Mouse (Mus musculus) forebrain, embryonic 12.5 days (tissue): ENCODE measurements at regions not wholly inside any gene's neighbourhood (a gene's known extent, or its start where the extent isn't known, plus 50 kb on each side); places are given as distances from the start of the nearest gene placed in this dataset.

Experiments
- ATAC-seq: fragments of 200-750 bp; cut with Nextera tagmentation; 2 replicates; pipeline ENCODE4 v1.8.0; 2017; ENCODE audit warnings: moderate TSS enrichment; ENCODE audit not compliant: low FRiP score
- H3K27ac ChIP-seq: fragments of 300-500 bp; sonication (generic); 2 replicates; pipeline ENCODE4 v1.5.1; 2016; ENCODE audit warnings: mild to moderate bottlenecking
- H3K27me3 ChIP-seq: fragments of 300-500 bp; sonication (generic); 2 replicates; pipeline ENCODE4 v1.6.1; 2016; ENCODE audit warnings: mild to moderate bottlenecking
- H3K36me3 ChIP-seq: fragments of 300-500 bp; sonication (generic); replicated peaks from 2 replicates; pipeline ENCODE4 v1.6.1; 2016; ENCODE audit warnings: mild to moderate bottlenecking
- H3K4me1 ChIP-seq: fragments of 300-500 bp; sonication (generic); 2 replicates; pipeline ENCODE4 v1.6.1; 2016
- H3K4me2 ChIP-seq: fragments of 300-500 bp; sonication (generic); 2 replicates; pipeline ENCODE4 v1.6.1; 2016; ENCODE audit warnings: mild to moderate bottlenecking, moderate library complexity
- H3K4me3 ChIP-seq: fragments of 300-500 bp; sonication (generic); replicated peaks from 2 replicates; pipeline ENCODE4 v1.5.1; 2016; ENCODE audit warnings: mild to moderate bottlenecking
- H3K9ac ChIP-seq: fragments of 300-500 bp; sonication (generic); 2 replicates; pipeline ENCODE4 v1.6.1; 2016; ENCODE audit warnings: mild to moderate bottlenecking
- H3K9me3 ChIP-seq: fragments of 300-500 bp; sonication (generic); 2 replicates; pipeline ENCODE4 v1.6.1; 2016
- WGBS: fragments of 180-500 bp; shearing (Covaris S2); methylation state at CpG from one replicate; pipeline ENCODE4 v1.1.7; 2016; 5-methylcytosine and 5-hydroxymethylcytosine counted together

GRCm38 (mm10) chr8:34614987-34615386 is 503.4 kb upstream of the Gm10131 start:
- H3K4me1 ChIP-seq: peaks cover 4% of the 10 kb centered on the region; the same call in 1 of the 2 replicates
- no peaks in the 10 kb centered on the region for H3K36me3 ChIP-seq
- no peaks in the 10 kb centered on the region for H3K9me3 ChIP-seq
- no peak overlapping the region for H3K27ac ChIP-seq
- H3K27me3 ChIP-seq: no peaks in the 10 kb centered on the region; the same call in 1 of the 2 replicates
- WGBS: 78% methylated on average over 4 of the region's 4 CpGs
- H3K4me2 ChIP-seq: no peak overlapping the region
- no peak overlapping the region for H3K9ac ChIP-seq
- ATAC-seq: no peak
- no peak overlapping the region for H3K4me3 ChIP-seq

DNA sequence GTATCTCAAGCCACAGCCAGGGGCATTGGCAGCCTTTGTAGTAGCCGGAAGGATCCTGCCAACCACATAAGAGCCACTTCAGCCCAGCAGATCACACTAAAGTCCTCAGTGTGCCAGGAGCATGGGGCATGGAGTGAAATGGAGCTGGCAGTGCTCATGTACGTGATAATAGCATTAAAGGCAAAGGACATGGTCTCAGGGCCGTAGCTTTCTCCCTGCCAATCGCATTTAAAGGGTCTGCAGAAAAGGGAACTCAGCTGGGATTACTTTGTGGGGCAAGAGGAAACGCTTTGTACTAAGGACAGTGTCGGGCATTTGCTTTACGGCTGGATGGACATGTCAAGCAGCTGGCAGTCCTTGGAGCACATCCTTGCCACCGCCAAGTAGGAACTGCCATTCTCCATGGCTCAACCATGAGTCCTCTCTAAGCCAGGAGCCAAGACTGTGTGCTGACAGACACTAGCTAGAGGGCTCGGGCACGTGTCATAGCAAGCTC is 502.5 kb upstream of the Gm10131 start:
- Histone ChIP-seq H3K4me1 (peaks cover 4% of the 10 kb centered on the region; the same call in 1 of the 2 replicates), H3K27ac (no peak overlapping the region), H3K4me3 (no peak overlapping the region), H3K27me3 (no peaks in the 10 kb centered on the region; the same call in 1 of the 2 replicates), H3K9ac (no peak overlapping the region), H3K36me3 (no peaks in the 10 kb centered on the region), H3K9me3 (no peaks in the 10 kb centered on the region), H3K4me2 (no peak overlapping the region)
- no peak for ATAC-seq
- 67% methylated on average over 10 of the region's 10 CpGs for WGBS

DNA sequence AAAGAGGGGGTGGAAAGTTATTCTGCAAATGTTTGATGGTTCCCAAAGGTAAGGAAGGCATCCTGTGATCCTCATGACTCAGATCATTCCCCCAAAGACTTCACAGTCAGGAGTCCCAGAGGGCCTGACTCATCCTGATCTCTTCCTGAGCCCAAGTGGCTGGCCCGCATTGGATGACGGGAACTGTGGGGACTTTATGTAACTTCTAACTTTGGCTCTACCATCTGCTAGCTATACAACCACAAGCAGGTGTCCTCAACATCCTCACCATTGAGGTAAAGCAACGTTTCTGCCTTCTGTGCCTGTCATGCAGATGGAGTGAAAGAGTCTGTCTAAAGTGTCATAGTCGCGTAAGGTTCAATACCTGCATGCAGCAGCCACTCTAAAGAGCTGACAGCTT is 501.6 kb upstream of the Gm10131 start:
- Histone ChIP-seq H3K9me3 (no peaks in the 10 kb centered on the region), H3K4me2 (no peak overlapping the region), H3K4me1 (peaks cover 2% of the 10 kb centered on the region; the same call in 1 of the 2 replicates), H3K27me3 (no peaks in the 10 kb centered on the region; the same call in 1 of the 2 replicates), H3K4me3 (no peak overlapping the region), H3K36me3 (no peaks in the 10 kb centered on the region), H3K27ac (no peak overlapping the region), H3K9ac (no peak overlapping the region)
- 86% methylated on average over 5 of the region's 5 CpGs for WGBS
- no peak for ATAC-seq

DNA sequence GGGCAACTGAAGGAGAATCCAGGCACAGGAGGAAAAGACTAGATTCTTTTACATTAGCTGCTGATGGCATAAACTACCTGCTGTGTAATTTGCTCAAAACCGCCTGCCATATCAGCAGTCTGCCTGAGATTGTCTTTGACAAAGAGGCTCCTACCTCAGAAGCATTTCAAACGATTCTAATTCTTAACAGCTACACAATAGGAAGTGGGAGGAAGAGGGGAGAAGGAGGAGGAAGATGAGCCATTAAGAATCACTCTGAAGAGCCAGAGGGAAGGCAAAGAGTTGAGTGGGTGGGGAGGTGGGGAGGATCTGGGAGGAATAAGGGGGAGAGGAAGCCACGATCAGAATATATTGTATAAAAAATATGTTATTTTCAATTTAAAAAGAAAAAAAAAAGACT is 500.9 kb upstream of the Gm10131 start:
- H3K4me3 ChIP-seq: no peak overlapping the region
- H3K4me2 ChIP-seq: no peak overlapping the region
- WGBS: 67% methylated on average over 3 of the region's 3 CpGs
- no peaks in the 10 kb centered on the region; the same call in 1 of the 2 replicates for H3K27me3 ChIP-seq
- ATAC-seq: no peak
- H3K36me3 ChIP-seq: no peaks in the 10 kb centered on the region
- no peaks in the 10 kb centered on the region for H3K9me3 ChIP-seq
- H3K27ac ChIP-seq: no peak overlapping the region
- no peak overlapping the region for H3K9ac ChIP-seq
- H3K4me1 ChIP-seq: no peaks in the 10 kb centered on the region

DNA sequence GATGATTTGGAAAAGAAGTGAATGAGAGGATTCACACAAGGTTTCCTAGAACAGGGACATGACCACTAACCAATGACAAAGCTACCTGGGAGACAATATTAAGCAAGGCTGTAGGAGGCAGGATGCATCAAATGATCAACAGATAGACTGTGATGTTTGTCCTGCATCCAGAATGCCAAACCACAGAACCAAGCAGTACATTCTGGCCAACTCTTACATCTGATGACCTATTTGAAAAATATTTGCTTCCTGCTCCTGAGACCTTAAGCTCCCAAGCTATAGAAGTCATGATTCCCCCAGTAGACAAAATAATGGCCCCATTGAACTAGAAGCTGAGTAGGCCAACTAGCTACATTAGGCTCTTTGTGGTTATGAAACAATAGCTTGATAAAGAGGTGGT is 498.6 kb upstream of the Gm10131 start:
- Histone ChIP-seq H3K4me2 (no peak overlapping the region), H3K9me3 (no peaks in the 10 kb centered on the region), H3K9ac (no peak overlapping the region), H3K36me3 (no peaks in the 10 kb centered on the region), H3K4me1 (no peaks in the 10 kb centered on the region), H3K4me3 (no peak overlapping the region), H3K27ac (no peak overlapping the region), H3K27me3 (no peaks in the 10 kb centered on the region; the same call in 1 of the 2 replicates)
- ATAC-seq: no peak

DNA sequence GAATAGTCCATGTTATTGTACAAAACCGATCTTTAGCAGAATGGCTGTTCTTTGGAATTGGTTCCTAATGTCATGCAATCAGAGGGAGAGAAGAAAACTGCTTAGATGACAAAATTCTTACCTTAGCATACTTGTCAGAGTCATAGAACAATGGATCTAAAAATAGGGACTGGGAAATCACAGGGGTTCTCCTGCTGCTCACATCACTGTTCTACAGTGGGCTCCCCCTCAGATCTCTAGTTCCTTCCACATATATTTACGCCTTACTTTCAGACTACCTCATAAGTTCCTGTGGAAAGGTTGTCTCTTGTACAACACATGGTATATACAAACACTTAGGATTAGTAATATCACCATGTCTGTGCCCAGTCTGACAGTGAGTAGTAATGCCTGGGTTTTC is 495.9 kb upstream of the Gm10131 start:
- ATAC-seq: no peak
- H3K4me2 ChIP-seq: no peak overlapping the region
- H3K36me3 ChIP-seq: no peaks in the 10 kb centered on the region
- no peak overlapping the region for H3K4me3 ChIP-seq
- H3K27me3 ChIP-seq: no peaks in the 10 kb centered on the region
- no peak overlapping the region for H3K9ac ChIP-seq
- H3K9me3 ChIP-seq: no peaks in the 10 kb centered on the region
- H3K27ac ChIP-seq: no peak overlapping the region
- 97% methylated on average over 2 of the region's 2 CpGs for WGBS
- H3K4me1 ChIP-seq: no peaks in the 10 kb centered on the region

DNA sequence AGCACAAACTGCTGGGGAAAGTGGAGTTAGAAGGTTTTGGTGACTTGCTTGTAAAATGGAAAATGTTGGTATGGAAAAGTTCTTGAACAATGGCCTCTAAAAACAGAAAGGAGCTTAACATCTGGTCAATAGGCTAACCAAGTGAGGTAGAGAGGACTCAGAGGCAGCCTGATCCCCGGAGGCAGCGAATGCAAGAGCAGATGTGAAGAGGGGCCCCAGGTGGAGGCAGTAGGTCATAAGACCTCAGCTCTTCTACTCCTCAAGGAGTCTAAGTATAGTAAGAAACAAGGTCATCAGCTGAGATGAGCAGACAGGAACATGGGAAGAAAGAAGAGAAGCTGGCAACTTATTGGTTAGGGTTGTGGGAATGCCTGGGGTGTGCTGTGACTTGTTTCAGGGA is 493.5 kb upstream of the Gm10131 start:
- Histone ChIP-seq H3K27ac (no peak overlapping the region), H3K9me3 (no peaks in the 10 kb centered on the region), H3K27me3 (no peaks in the 10 kb centered on the region), H3K4me2 (no peak overlapping the region), H3K4me1 (peaks cover 3% of the 10 kb centered on the region; the same call in 1 of the 2 replicates), H3K9ac (no peak overlapping the region), H3K4me3 (no peak overlapping the region), H3K36me3 (no peaks in the 10 kb centered on the region)
- no peak for ATAC-seq
- WGBS: 92% methylated on average over 2 of the region's 2 CpGs

- H3K4me3 ChIP-seq: no peak overlapping the region
- no peaks in the 10 kb centered on the region for H3K27me3 ChIP-seq
- 75% methylated on average over 2 of the region's 2 CpGs for whole genome bisulfite sequencing
- no peak overlapping the region for H3K9ac ChIP-seq
- H3K36me3 ChIP-seq: no peaks in the 10 kb centered on the region
- no peak for ATAC-seq
- no peak overlapping the region for H3K4me2 ChIP-seq
- H3K4me1 ChIP-seq: peaks cover 3% of the 10 kb centered on the region; the same call in 1 of the 2 replicates
- H3K9me3 ChIP-seq: no peaks in the 10 kb centered on the region
- H3K27ac ChIP-seq: no peak overlapping the region
Observed at GRCm38 (mm10) chr8:34604581-34604980, 493.0 kb upstream of the Gm10131 start.

DNA sequence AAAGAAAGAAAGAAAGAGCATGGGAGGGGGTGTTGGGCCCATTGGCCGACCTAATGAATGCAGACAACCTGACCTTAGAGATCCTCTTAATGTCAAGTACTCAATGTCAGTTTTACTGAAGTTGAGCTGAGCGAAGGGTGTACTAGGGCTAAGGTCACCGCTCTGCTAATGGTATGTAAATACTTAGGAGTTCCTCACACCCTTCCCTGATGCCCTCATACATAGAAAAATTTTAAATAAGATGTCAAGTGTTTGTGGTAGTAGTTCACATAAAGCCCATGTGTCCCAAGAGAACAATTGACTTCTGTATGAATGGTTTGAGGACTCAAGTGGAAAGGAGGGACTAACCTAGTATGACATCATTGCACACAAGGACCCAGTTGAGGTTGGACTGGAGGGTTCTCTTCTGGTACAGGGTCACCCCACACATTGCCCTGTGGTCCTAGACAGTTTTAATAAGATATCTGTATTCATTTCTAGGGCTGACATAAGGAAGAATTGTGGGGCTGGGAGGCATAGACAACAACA is 490.0 kb upstream of the Gm10131 start:
- 62% methylated on average over 3 of the region's 3 CpGs for WGBS
- Histone ChIP-seq H3K9ac (no peak overlapping the region), H3K4me1 (peaks cover 3% of the 10 kb centered on the region; the same call in 1 of the 2 replicates), H3K36me3 (no peaks in the 10 kb centered on the region), H3K27me3 (0 out of 2 replicates have a peak, but pooled peaks cover 3% of the 10 kb centered on the region), H3K9me3 (no peaks in the 10 kb centered on the region), H3K27ac (no peak overlapping the region), H3K4me2 (no peak overlapping the region), H3K4me3 (no peak overlapping the region)
- no peak for ATAC-seq

DNA sequence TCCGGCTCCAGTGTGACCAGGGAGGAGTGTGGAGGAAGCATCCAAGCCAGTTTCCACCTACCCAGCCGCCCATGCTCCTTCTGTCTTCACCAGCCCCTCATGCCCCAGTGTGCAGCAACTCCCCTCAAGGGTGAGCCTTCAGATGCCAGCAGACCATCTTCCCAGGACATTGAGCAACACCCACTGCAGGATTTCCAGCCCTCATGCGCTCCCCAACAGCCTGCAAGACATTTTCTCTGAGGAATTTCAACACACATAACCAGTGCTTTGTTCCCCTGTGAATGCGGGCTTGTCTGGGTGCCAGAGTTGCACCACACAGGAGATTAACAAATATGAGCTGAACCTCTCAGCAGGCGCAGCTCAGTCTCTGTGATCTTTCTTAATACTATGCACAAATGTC is 489.3 kb upstream of the Gm10131 start:
- 48% methylated on average over 5 of the region's 5 CpGs for WGBS
- H3K9me3 ChIP-seq: no peaks in the 10 kb centered on the region
- no peak for ATAC-seq
- H3K27me3 ChIP-seq: 0 out of 2 replicates have a peak, but pooled peaks cover 3% of the 10 kb centered on the region
- no peak overlapping the region for H3K27ac ChIP-seq
- no peak overlapping the region for H3K4me3 ChIP-seq
- no peaks in the 10 kb centered on the region for H3K36me3 ChIP-seq
- peaks cover 3% of the 10 kb centered on the region; the same call in 1 of the 2 replicates for H3K4me1 ChIP-seq
- no peak overlapping the region for H3K4me2 ChIP-seq
- H3K9ac ChIP-seq: no peak overlapping the region

GRCm38 (mm10) chr8:34596593-34596992 is 485.1 kb upstream of the Gm10131 start:
- H3K27ac ChIP-seq: no peak overlapping the region
- H3K36me3 ChIP-seq: no peaks in the 10 kb centered on the region
- ATAC-seq: no peak
- no peak overlapping the region for H3K4me2 ChIP-seq
- 71% methylated on average over 5 of the region's 5 CpGs for WGBS
- H3K9ac ChIP-seq: no peak overlapping the region
- H3K4me3 ChIP-seq: no peak overlapping the region
- H3K9me3 ChIP-seq: no peaks in the 10 kb centered on the region
- peaks cover 3% of the 10 kb centered on the region; the same call in 1 of the 2 replicates for H3K4me1 ChIP-seq
- H3K27me3 ChIP-seq: 0 out of 2 replicates have a peak, but pooled peaks cover 3% of the 10 kb centered on the region

DNA sequence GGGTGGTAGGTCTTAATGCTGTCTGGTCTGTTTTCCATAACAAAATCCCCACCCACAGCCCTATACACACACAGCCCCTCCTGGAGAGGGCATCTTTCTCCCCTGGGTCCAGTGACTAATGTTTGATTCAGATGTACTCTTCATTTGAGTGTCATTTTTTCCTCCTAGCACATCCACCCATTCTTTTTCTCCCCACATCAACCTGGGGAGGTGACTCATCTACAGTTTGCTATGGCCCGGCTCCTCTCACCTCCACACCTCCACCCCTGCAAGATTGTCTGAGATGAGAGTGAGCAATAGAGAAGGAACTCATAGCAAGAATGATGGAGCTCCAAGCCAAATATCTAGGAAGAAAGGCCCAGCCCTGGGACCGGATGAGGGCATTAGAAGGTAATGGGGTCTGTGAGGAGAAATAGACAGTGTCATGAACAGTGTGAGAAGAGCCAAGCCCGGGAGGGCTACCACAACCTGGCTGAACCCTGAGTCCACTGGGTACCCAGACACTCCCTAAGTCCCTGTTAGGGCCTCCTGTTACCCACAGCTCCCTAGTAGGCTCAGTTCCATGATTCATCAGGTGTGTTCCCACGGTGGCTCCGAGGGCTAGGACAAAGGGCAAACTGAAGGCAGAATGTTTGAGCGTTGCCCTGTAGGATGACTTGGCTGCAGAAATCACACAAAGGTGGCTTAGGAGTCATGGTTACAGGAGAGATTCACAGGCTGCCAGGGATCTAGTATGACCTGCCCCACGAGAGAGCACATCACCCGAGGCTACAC is 479.6 kb upstream of the Gm10131 start:
- no peak overlapping the region for H3K4me3 ChIP-seq
- H3K9me3 ChIP-seq: no peaks in the 10 kb centered on the region
- H3K27ac ChIP-seq: no peak overlapping the region
- H3K27me3 ChIP-seq: no peaks in the 10 kb centered on the region
- no peak overlapping the region for H3K4me2 ChIP-seq
- H3K4me1 ChIP-seq: no peaks in the 10 kb centered on the region
- H3K36me3 ChIP-seq: no peaks in the 10 kb centered on the region
- no peak overlapping the region for H3K9ac ChIP-seq
- ATAC-seq: no peak
- WGBS: 92% methylated on average over 8 of the region's 8 CpGs

- Histone ChIP-seq H3K4me1 (0 out of 2 replicates have a peak, but pooled peaks cover 2% of the 10 kb centered on the region), H3K27ac (no peak overlapping the region), H3K27me3 (no peaks in the 10 kb centered on the region), H3K36me3 (no peaks in the 10 kb centered on the region), H3K4me2 (no peak overlapping the region), H3K4me3 (no peak overlapping the region), H3K9me3 (no peaks in the 10 kb centered on the region), H3K9ac (no peak overlapping the region)
- no peak for ATAC-seq
- WGBS: 33% methylated on average over 4 of the region's 4 CpGs
Observed at GRCm38 (mm10) chr8:34578043-34578442, 466.5 kb upstream of the Gm10131 start.
